Mouse (Mus musculus): ENCODE data around the gene Rfc1.
"Not testable (repeated sequence)": the region's sequence is repeated elsewhere in the genome, so short reads cannot be mapped to it uniquely, and the experiment has no call there.

Gene Rfc1

DNA sequence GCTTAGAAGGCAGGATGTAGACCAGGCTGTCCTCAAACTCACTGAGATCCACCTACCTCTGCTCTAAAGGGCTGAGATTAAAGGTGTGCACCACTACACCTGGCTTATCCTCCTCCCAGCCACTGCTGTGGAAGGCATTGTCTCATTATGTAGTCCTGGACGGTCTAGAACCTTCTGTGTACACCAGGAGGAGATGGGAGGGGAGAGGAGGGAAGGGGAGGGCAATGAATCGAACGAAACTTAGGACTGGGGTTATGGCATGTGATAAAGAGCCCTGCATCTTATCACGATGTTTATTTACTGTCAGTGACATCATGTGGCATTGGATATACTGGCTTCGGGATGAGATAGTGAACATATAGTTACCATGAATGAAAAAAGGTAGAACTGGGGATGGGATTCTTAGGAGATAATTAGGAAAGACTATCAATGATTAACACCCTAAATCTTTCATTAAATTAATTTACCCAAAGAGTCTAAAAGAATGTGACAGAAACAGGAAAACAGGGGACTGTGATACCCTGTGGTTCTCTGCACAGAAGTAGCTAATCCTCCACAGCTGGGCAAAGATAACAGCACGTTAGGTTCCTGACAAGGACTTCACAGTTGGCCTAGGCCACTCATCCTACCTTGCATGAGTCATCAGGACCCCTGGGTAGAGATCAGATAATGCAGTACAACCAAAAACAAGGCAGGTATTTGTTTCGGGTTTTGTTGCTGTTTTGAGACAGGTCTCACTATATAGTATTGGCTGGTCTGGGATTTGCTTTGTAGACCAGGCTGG lies 37.1 kb downstream of the Rfc1 start:
- DNase-seq: no peak

DNA sequence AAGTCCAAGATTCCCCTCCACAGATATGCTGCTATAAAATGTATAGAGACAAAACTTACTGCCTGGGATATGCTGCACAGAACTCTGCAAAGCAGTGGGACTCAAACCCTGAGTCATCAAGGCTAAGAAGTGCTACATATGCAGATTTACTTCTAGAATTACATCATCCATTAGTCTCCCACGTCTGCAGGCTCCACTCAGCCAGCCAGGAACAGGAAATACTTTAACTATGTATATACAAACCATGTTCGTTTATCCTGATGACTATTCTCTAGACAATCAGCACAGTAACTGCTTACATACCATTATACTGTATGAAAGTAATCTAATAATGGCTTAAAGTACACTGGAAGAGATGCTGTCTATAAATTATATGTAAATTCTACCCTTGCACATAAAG lies 41.2 kb downstream of the Rfc1 start:
- no peak for DNase-seq

DNA sequence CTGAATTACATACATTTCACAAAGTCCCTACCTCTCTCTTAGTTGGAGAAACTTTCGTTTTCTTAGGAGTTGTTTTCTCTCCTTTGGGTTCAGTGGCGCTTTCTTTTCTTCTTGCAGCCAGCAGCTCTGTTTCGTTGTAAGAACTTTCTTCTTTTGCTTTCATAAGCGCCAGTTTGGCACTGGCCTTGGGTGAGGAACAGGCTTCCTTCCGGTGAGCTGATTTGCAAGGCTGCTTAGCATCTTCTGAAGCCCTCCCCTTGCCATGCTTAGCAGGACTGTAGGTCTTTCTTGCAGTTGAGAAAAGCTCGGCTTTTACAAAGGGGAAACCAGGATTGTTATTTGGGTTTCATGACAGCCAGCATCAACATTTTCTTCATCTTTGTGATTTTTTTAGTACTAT lies 41.8 kb downstream of the Rfc1 start:
- DNase-seq: no peak

DNA sequence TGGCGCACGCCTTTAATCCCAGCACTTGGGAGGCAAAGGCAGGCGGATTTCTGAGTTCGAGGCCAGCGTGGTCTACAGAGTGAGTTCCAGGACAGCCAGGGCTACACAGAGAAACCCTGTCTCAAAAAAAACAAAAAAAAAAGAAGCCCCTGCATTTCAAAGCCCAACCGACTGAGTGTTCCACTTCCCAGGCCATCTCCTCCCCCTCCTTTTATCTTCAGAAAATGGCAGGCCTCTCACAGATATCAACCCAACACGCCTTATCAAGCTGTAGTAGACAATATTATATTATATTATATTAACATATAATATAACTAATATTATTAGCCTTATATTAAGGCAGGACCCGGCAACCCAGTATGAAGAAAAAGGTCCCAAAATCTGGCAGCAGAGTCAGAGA lies 46.5 kb downstream of the Rfc1 start:
- DNase-seq: not testable (repeated sequence)

DNA sequence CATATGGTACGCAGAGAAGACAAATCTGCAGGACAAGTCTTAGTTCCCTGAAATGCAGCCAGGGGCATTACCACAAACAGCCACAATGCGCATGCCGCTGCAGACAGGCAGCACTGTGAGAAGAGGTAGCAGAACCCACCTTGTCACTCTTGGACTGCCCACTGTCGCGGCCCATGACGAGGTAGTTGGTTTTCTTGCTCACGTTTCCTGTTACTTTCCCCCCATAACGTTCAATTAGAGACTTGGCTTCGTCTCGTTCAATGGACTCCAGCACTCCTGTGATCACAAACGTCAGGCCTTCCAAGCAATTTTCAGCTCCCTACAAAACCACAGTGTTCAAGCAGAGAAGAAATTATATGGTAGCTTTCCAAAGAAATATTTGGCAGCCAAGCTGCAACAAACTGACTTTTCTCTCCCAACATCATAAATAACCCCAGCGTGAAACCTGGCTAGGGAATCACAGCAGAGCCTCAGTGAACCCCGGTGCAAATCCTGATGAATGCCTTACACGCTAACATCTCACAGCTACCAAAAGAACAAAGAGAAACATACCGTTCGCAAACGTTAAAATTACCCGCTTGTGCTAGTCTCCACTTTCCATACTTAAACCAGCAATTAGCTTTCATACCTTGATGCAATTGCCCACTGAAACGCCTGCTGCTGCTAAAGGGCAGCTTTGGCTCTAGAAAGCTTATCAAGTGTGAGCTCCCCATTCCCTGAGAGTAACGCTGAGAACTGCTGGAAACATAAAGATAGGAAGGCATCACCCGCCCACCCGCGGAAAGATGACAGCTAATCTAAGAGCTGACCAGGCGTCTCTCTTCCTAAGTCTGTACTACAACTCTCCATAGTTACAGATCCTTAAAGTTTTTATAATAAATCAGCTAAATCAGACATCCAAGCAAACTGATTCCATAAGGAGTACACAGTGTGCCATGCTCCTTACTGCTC lies 47.4 kb downstream of the Rfc1 start:
- DNase-seq: no peak

DNA sequence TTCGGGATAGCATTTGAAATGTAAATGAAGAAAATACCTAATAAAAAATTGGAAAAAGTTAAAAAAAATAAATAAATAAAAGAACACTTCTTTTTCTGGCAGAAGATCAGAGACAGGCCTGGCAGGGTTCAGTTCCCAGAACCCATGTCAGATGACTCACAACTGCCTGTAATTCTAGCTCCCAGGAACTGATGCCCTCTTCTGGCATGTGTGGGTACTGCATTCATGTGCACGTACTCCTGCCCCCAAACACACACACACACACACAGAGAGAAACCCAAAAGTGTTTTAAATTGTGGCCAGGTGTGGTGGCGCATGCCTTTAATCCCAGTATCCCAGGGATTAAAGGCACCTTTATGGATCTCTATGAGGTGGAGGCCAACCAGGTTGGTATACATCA lies 51.3 kb downstream of the Rfc1 start:
- peak; percentile 37 to 39 for DNase-seq

DNA sequence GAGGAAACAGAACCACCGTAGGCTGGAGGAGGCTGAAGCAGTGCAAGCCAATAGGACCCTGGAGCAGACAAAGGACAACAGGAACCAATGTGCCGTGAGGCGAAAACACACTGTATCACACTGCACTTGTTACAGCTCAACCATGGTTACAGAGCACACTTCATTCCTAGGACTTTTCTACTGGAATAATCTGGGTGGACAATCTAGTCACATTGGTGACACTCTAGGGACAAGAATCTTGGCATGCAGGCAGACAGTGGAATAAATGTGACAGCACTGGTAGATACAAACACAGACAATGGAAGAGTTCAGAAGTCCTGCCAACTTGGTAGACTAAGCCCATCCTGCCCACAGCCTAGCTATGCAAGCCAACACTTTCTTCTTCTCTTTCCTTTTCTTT lies 54.3 kb downstream of the Rfc1 start:
- no peak for DNase-seq

DNA sequence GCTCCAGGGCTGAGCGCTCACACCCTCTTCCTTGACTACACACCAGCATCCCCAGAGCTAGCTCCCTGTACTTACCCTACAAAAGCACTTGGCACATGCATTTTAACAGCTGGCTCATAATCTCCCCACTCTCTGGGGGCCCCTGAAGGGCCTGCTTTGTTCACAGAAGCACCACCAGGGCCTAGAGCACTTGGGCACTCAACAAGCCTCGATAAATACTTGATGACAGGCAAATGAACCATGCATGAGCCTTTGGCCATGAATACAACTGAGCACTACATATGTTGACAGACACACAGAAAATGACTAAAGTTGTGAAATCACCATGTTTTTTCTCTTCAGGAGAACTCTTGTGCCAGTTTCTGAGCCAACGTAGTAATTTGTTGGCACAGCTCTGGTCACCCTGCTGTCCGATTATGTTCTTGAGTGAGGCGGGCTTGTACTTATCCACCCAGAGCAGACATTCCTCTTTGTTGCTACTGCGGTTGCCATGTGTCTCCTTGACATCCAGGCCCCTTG lies 56.3 kb downstream of the Rfc1 start:
- no peak for DNase-seq

DNA sequence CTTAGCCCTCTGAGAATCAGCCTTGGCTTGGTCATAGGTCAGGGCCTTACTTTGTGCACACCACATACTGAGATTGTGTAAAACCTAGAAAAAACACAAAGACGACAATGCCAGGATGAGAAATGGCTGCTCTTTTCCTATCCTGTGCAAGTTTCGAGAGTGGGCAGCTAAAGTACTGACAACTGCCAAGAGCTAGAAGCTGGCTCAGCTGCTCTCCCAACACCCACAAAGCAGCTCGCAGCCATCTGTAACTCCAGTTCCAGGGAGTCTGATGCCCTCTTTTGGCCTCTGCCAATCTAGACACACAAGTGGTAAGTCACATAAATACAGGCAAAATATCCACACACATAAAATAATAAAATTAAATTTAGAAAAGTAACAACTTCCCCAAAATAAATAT lies 61.5 kb downstream of the Rfc1 start:
- DNase-seq: no peak

DNA sequence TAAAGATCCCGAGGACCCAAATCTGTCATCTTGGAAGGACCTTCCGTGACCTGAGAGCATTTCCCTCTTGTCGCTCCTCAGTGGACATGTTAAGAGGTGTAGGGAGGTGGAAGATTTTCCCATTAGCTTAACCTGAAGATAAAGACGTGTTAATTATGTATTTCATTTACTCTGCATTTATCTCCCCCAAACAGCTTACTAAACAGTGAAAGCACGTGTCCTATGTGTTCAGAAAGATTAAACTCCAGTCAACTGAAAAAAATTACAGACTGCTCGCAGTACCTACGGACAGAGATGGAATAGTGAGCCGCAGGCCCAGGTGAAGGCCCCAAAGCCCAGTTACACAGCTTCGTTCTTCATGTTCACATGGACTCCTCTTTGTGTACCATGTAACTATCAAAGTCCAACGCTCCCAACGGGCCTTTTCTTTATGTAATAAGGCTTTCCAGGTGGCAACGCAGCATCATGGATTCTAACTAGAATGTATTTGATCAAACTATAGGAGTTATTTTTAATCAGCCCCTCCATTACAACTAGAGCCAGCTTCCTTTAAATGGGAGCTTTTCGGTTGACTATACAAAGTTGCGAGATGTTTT lies 77.5 kb downstream of the Rfc1 start:
- no peak for DNase-seq

DNA sequence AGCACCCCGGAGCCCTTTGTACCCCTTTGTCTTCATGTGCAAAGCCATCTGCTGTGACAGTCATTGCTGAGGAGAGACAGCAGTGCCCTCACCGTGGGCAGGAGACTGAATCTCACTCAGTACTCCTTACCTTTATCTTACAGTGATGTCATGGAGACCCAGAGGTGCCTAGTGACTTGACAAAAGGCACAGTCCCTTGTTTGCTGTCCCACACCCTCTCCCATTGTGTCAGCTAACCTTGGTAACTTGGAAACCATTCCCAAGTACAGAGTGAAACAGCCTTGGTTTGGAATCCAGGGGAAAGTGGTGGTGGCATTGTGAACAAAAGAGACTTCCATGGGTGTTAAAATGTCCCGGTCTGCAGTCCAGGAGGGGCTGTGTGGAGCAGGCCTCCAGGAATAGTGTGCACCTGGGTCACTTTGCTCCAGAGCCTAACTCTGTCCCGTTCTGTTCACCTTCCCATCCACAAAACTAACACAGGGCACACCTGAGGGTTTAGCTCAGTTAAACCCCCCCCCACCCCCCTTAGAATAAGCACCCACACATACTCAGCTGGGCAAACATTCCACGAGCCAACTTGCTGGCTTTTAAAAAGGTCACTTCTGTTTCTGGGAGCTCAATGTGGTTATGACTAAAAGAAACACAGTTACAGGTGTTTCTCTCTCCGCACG lies 85.2 kb downstream of the Rfc1 start:
- no peak for DNase-seq

DNA sequence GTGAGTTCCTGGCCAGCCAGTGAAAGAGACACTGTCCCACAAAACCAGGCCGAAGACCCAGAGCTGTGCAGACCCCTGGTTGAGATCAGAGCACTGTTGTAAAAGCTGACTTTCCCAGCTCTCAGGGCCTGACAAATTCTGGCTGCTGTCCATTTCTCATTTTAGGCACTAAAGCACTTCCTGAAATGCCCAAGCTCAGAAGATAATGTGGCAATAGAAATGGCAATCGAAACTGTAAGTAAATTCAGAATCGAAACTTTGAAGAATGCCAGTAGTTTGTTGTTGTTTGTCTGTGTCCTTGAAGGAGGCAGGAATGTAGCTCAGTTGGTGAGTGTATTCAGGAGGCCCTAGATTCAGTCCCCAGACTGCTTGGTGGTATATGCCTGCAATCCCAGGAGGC lies 88.2 kb downstream of the Rfc1 start:
- DNase-seq: no peak

DNA sequence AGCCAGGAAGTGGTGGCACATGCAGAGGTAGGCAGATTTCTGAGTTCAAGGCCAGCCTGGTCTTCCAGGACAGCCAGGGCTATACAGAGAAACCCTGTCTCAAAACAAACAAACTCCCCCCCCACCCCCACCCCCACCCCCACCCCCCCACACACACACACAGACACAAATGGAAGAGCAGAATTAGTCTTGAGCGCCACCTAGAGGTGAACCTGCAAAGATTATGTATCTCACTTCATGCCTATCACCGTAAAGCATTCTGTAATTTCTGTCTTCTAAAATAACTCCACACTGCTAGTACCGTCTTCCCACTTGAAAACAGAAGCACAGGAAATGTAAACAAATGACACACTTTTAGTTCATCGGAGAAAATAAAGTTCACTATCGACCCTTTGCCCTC lies 92.7 kb downstream of the Rfc1 start:
- DNase-seq: peak; percentile 27 to 32

DNA sequence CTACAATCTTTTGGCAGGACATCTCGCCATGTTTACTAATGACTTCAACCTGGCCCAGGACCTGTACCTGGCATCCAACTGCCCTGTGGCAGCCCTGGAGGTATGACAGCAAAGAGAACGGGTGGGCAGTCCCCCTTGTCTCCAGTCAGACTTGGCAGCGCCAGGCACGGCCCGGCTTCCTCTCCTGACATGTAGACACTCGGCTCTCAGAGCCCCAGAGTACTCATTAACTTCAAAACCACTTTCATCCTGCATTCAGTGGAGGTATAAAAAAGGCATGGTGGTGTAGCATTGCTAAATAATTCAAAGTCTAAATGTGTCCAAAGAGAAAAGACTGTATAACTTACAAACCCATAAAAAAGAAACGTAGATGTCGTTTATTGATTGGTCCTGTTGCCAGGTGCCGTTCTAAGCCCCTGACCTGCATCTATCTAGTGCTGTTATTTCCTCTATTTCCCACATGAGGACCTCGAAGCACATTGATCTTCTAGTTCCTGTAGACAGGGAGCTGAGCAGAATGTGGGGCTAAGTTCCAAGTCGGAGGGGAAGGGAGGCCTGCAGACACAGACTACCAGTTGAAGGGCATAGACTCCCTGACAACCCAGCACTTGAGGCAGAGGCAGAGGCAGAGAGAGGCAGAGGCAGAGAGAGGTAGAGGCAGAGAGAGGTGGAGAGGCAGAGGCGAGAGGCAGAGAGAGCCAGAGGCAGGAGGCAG lies 104.0 kb downstream of the Rfc1 start:
- DNase-seq: peak in 1 of 2 experiments; percentile 15

DNA sequence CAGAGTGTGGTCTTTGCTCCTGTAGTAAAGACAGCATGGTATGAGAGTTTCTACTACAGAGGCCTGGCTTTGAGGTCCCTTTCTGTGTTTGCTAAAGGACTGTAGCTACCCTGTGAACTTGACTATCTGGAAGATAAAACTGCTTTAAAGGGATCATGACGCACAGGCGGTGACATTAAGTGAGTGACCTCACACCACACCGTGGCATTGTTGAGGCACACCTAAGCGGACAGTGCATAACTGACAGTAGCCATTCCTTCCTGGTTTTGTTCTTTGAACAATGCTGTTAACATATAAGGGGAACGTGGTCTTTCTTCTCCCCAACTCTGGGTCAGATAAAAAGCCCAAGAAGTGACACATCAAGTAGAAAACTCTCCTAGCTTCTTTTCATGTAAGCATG lies 111.4 kb downstream of the Rfc1 start:
- DNase-seq: no peak

DNA sequence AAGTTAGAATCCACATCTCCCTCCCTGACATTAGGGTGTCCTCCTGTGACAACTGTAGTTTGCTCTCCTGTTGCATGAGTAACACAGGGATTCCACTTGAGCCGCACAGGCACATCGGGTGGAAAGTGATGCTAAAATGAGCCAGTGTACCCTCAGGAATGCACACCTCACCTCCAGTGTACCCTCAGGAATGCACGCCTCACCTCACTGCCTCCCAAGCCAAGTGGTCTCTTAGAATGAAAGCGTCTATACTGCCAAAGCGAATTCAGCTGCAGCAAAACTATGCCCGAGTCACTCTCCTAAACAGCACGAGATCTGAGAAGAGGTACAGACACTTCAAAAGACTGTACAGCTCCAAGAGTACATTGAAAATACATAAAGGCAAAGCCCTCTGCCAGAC lies 114.4 kb downstream of the Rfc1 start:
- DNase-seq: no peak

DNA sequence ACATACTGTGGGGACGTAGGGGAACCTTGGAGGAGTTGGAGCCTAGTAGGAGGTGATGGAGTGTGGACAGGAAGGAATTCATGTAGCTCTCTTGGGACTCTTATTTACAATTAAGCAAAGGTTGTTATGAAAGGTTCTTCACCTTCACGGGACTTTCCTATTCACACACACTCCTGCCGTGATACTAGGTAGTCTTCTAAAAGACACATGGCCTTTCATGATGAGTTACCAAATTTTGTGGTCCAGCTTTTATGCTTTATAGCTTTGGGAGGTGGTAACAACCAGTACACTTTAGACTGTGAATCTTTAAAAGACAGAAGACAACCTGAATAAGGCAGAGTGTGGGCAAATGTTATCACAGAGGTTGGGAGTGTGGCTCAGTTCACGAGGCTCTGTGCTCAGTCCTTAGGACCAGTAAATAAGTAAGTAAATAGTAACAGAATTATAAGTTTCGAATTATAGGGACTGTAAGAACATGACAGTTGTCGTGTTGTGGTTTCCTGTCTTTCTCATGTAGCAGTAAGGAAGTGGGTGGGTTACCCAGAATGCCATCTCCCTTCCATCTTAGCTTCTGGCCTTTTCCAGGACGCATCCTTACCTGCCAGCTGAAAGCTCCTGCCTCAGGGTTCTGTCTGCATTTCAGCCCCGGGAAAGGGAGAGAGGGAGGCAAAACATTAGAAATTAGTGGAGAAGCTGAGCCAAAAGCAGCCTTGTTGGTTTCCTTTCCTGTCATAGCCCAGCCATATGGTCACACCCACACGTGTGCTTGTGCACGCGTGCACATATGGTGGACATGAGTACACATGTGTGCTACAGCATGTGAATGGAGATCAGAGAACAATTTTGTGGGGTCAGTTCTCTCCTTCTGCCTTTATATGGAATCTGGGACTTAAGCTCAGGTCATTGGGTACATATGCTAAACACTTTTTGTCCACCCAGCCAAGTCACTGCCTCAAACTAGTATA lies 117.9 kb downstream of the Rfc1 start:
- no peak for DNase-seq

DNA sequence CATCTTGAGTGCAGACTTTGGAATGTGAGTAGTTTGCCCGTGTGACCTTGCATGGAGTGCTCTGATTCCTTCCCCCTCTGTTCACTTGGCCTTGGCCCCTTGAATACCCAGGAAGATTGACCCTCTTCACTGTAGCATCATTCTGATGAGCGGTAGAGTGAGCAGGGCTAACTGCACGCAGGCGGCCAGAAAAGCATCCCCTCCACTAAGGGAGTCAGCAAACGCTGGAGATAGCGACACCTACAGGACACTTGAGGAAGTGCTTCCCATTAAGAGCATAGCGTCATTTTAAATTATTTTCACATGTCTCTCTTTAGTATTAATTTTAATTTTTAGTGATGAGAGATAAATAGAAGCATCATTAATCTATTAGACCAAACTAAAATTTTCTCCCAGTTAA lies 122.1 kb downstream of the Rfc1 start:
- DNase-seq: peak; percentile 58 to 63
